Mouse (Mus musculus) intestine, postnatal 0 days (tissue): ENCODE data around the gene Zfp672. TPM values are rescaled to one million over a fixed set of nuclear protein-coding genes. Genes with fewer than 3 reads are reported as not detected.
A peak's percentile ranks its signal among the peaks of the same experiment; 100 is the strongest.
"Not testable (repeated sequence)": the region's sequence is repeated elsewhere in the genome, so short reads cannot be mapped to it uniquely, and the experiment has no call there.

ENCODE experiments used
- ATAC-seq: fragments of 200-750 bp; cut with Nextera tagmentation; 2 replicates; pipeline ENCODE4 v1.8.0; 2017; ENCODE audit warnings: mild to moderate bottlenecking, moderate TSS enrichment, moderate library complexity
- H3K27ac ChIP-seq: fragments of 300-500 bp; sonication (generic); 2 replicates; pipeline ENCODE4 v1.5.1; 2014; ENCODE audit warnings: mild to moderate bottlenecking, low read depth, low read length, moderate library complexity
- H3K27me3 ChIP-seq: fragments of 300-500 bp; sonication (generic); replicated peaks from 2 replicates; pipeline ENCODE4 v1.6.1; 2014; ENCODE audit warnings: low read length, mixed read lengths; ENCODE audit not compliant: control insufficient read depth, insufficient read depth
- H3K36me3 ChIP-seq: fragments of 300-500 bp; sonication (generic); 2 replicates; pipeline ENCODE4 v1.6.1; 2014; ENCODE audit warnings: mild to moderate bottlenecking, moderate library complexity; ENCODE audit not compliant: control insufficient read depth, insufficient read depth
- H3K4me1 ChIP-seq: fragments of 300-500 bp; sonication (generic); replicated peaks from 2 replicates; pipeline ENCODE4 v1.6.1; 2014; ENCODE audit warnings: antibody characterized with exemption, low read length, mixed read lengths; ENCODE audit not compliant: control insufficient read depth, insufficient read depth
- H3K4me2 ChIP-seq: fragments of 300-500 bp; sonication (generic); replicated peaks from 2 replicates; pipeline ENCODE4 v1.6.1; 2014; ENCODE audit warnings: low read depth, mild to moderate bottlenecking, moderate library complexity
- H3K4me3 ChIP-seq: fragments of 300-500 bp; sonication (generic); 2 replicates; pipeline ENCODE4 v1.5.1; 2014; ENCODE audit warnings: low read depth, low read length
- H3K9ac ChIP-seq: fragments of 300-500 bp; sonication (generic); 2 replicates; pipeline ENCODE4 v1.6.1; 2014; ENCODE audit warnings: mild to moderate bottlenecking, low read depth, low read length
- H3K9me3 ChIP-seq: fragments of 300-500 bp; sonication (generic); 2 replicates; pipeline ENCODE4 v1.6.1; 2016; ENCODE audit warnings: mixed run types; ENCODE audit not compliant: control insufficient read depth
- CTCF ChIP-seq: sonication (generic); IDR thresholded peaks from 2 replicates; pipeline ENCODE4 v1.5.1; 2016; ENCODE audit warnings: low read depth, mild to moderate bottlenecking, control low read depth, antibody characterized with exemption, moderate library complexity
- WGBS: fragments of 180-500 bp; shearing (Covaris S2); extraction: QIAGEN DNeasy Blood & Tissue Kit; methylation state at CpG from one replicate; pipeline ENCODE4 v1.1.7; 2014; 5-methylcytosine and 5-hydroxymethylcytosine counted together
- polyA plus RNA-seq: library from polyadenylated mRNA; unstranded; fragments of >200 nt; fragmentation: Nextera tagmentation; extraction: Ambion mirVana; gene quantifications from 2 replicates; pipeline ENCODE4 v1.2.1, GENCODE M21; 2015

The Zfp672 gene
- polyA plus RNA-seq, 1 experiment from 2014 or later: 33.8 TPM

GRCm38 (mm10) chr11:58364454-58364853, 34.3 kb upstream of the Zfp672 start:
- H3K36me3 ChIP-seq: no peaks in the 10 kb centered on the region
- no peaks in the 10 kb centered on the region for H3K27me3 ChIP-seq
- no peak for TF ChIP-seq CTCF
- peak overlapping the region; percentile 69 for H3K27ac ChIP-seq
- H3K4me3 ChIP-seq: no peak overlapping the region
- peak; percentile 60 for ATAC-seq
- 28% methylated on average over 3 of the region's 3 CpGs for WGBS
- H3K9me3 ChIP-seq: no peaks in the 10 kb centered on the region
- H3K9ac ChIP-seq: no peak overlapping the region
- peak overlapping the region; percentile 10 for H3K4me2 ChIP-seq
- H3K4me1 ChIP-seq: peaks cover 6% of the 10 kb centered on the region

GRCm38 (mm10) chr11:58362562-58362961, 32.4 kb upstream of the Zfp672 start:
- not testable (repeated sequence) for H3K4me2 ChIP-seq, H3K36me3 ChIP-seq, H3K27ac ChIP-seq, H3K4me3 ChIP-seq, H3K9ac ChIP-seq, H3K9me3 ChIP-seq, H3K27me3 ChIP-seq
- no CpG with 5 or more reads among the region's 6 CpGs for WGBS
- peaks cover 11% of the 10 kb centered on the region for H3K4me1 ChIP-seq
- peak; percentile 65 for ATAC-seq

DNA sequence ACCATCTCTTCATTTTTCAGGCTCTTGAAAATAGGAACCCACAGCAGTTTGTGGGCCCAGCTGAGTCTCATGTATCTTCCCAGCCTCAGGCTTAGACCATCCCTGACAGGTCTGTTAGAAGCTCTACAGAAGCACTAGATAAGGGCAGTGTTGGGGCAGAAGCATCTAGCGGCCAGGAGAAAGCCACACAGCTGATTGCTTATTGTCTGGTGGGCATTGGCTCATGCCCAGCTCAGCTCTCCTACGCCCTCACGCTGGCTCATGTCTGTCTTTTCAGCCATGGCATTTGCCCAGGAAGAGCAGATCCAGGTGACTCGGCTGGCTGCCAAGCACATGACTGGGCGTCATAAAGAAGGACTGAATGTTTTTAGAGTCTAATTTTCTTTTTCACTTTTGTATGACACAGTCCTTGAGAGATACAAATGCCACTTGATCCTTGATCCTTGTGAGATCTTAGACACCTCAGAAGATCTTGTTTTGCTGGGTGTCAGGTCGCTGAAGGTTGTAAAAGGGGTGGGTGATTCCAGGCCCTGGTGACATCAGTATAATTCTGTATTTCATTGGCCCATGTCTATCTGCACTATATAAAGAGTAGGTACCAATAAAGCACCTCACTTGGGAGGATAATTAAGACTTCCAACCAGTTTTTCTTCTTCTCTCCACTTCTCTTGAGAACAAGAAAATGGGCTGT, 27.9 kb upstream of the Zfp672 start:
- Histone ChIP-seq H3K27ac (peak overlapping the region; percentile 50), H3K9ac (no peak overlapping the region), H3K27me3 (no peaks in the 10 kb centered on the region), H3K4me1 (peaks cover 16% of the 10 kb centered on the region), H3K4me3 (no peak overlapping the region), H3K36me3 (no peaks in the 10 kb centered on the region), H3K4me2 (no peak overlapping the region), H3K9me3 (no peaks in the 10 kb centered on the region)
- 40% methylated on average over 6 of the region's 6 CpGs for WGBS
- peak; percentile 21; the same call in 1 of the 2 replicates for TF ChIP-seq CTCF
- peak; percentile 55 for ATAC-seq

DNA sequence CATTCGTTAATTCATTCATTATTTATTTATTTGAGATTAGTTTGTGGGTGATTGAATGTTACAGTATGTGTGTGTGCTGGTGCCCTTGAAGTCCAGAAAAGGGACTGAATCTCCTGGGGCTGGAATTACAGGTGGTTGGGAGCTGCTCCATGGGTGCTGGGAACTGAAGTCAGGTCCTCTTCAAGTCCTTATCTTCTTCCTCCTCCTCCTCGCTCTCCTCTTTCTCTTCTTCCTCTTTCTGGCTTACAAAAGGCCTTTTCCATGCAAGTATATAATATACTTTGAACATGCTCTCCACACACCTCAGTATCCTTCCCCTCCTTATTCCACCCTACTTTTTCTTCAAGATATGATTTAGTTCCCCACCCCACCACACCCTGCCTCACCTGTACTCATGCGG, 26.9 kb upstream of the Zfp672 start:
- Histone ChIP-seq H3K27me3 (no peaks in the 10 kb centered on the region), H3K27ac (no peak overlapping the region), H3K9ac (no peak overlapping the region), H3K4me3 (no peak overlapping the region), H3K4me1 (peaks cover 14% of the 10 kb centered on the region), H3K36me3 (no peaks in the 10 kb centered on the region), H3K9me3 (no peaks in the 10 kb centered on the region), H3K4me2 (no peak overlapping the region)
- ATAC-seq: no peak
- no peak for TF ChIP-seq CTCF
- WGBS: 76% methylated on average over 3 of the region's 3 CpGs

DNA sequence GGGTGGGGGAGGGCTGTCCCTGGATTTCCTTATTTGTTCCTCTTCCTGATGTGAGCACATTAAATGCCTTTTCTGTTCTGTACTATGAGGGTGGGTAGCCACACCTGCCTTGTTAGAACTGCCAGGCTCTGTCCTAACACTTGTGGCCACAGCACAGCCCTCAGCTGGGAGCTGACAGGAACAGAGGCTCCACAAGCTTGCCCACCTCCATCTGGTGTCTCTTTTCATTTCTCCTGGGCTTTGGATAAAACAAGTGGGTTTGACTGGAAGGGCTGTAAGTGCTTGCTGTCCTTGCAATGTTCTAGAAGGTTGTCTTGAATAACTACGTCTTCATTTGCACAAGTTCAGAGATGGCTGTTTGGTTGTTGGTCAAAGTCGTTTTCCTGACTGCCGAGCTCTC, 24.8 kb upstream of the Zfp672 start:
- no peak overlapping the region for H3K4me3 ChIP-seq
- H3K27ac ChIP-seq: no peak overlapping the region
- TF ChIP-seq CTCF: no peak

GRCm38 (mm10) chr11:58354476-58354875, 24.3 kb upstream of the Zfp672 start:
- no peaks in the 10 kb centered on the region for H3K36me3 ChIP-seq
- H3K9me3 ChIP-seq: no peaks in the 10 kb centered on the region
- WGBS: 59% methylated on average over 10 of the region's 10 CpGs
- H3K4me1 ChIP-seq: peaks cover 10% of the 10 kb centered on the region
- no peak overlapping the region for H3K4me2 ChIP-seq
- H3K27me3 ChIP-seq: no peaks in the 10 kb centered on the region
- no peak overlapping the region for H3K4me3 ChIP-seq
- H3K9ac ChIP-seq: no peak overlapping the region
- no peak for TF ChIP-seq CTCF
- H3K27ac ChIP-seq: no peak overlapping the region
- ATAC-seq: no peak

More for the DNA sequence above, 24.8 kb upstream of the Zfp672 start:
- WGBS: 41% methylated on average over 3 of the region's 3 CpGs
- Histone ChIP-seq H3K9ac (no peak overlapping the region), H3K9me3 (no peaks in the 10 kb centered on the region), H3K36me3 (no peaks in the 10 kb centered on the region), H3K4me2 (no peak overlapping the region), H3K4me1 (peaks cover 10% of the 10 kb centered on the region), H3K27me3 (no peaks in the 10 kb centered on the region)
- no peak for ATAC-seq
